Mouse (Mus musculus): ENCODE measurements around the gene Phactr1. TPM values are rescaled to one million over a fixed set of nuclear protein-coding genes. Genes with fewer than 3 reads are reported as not detected.
"Not testable (repeated sequence)": the region's sequence is repeated elsewhere in the genome, so short reads cannot be mapped to it uniquely, and the experiment has no call there.

The Phactr1 gene
- polyA plus RNA-seq, 1 experiment from 2014 or later, result 18.7 TPM

DNA sequence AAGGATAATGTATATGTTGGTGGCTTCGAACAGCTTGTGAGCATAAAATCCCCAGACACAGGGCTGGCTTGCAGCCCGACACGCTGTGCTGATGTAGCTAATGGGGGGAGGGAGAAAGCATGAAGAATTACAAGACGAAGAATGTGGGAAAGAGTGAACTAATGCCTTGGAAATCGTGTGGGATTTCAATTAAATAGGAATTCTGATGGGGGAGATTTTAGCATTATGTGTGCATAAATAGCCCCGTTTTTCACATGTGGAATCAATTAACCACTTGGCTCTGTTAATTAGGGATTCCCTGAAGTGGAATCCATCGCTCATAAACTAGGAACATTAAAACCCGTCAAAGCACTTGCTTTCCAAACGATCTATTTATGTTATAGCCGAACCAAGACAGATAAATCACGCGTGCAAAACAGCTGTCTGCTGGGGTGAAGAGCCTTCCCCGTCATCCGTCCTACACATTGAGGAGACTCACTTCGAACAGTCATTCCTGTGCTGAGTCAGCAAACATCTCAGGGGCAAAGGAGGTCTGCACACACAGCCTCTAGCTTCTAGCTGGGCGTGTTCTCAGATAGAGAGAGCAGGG, 254.2 kb downstream of the Phactr1 start:
- no peaks in the 10 kb centered on the region for H3K9me3 ChIP-seq (ENCODE audit: control insufficient read depth, low read length)
- H3K36me3 ChIP-seq (ENCODE audit: control insufficient read depth, insufficient read depth, low read length), result no peaks in the 10 kb centered on the region
- no peak overlapping the region for H3K27ac ChIP-seq (ENCODE audit: low read depth, low read length)
- no peaks in the 10 kb centered on the region for H3K27me3 ChIP-seq (ENCODE audit: control insufficient read depth, insufficient read depth, low read length)
- H3K4me2 ChIP-seq (replicated peaks; ENCODE audit: low read depth, low read length), result no peak overlapping the region
- DNase-seq (ENCODE audit: low spot score) (no peak), ATAC-seq (ENCODE audit: low FRiP score) (no peak)
- H3K9ac ChIP-seq (ENCODE audit: low read depth, low read length), result no peak overlapping the region
- H3K4me1 ChIP-seq (replicated peaks; ENCODE audit: control insufficient read depth, insufficient read depth, low read length), result no peaks in the 10 kb centered on the region
- 75% methylated on average over 16 of the region's 16 CpGs for WGBS
- H3K4me3 ChIP-seq (ENCODE audit: low read depth, low read length), result no peak overlapping the region

DNA sequence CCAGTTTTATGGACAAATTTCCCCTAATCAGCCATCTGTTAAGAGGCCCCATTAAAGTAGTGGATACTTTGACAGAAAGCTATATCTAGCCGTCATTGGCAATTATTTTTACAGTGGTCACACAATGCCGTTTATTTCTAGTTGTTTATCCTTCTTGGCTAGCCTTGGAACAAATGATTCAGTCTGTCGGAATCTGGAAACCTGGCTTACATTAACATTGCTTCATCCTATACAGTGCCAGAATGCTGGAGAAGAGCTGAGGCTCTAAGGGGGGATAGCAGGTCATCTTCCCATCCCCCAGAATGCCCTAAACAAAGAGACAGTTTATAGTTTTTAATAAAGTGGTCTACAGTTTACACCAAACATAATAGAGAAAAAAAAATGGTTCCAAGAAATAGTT, 257.4 kb downstream of the Phactr1 start:
- ATAC-seq (ENCODE audit: low FRiP score), result no peak
- H3K4me3 ChIP-seq (ENCODE audit: low read depth, low read length), result no peak overlapping the region
- no peaks in the 10 kb centered on the region for H3K4me1 ChIP-seq (replicated peaks; ENCODE audit: control insufficient read depth, insufficient read depth, low read length)
- H3K9me3 ChIP-seq (ENCODE audit: control insufficient read depth, low read length), result no peaks in the 10 kb centered on the region
- H3K27me3 ChIP-seq (ENCODE audit: control insufficient read depth, insufficient read depth, low read length), result no peaks in the 10 kb centered on the region
- WGBS, result 87% methylated on average over 3 of the region's 3 CpGs
- H3K4me2 ChIP-seq (replicated peaks; ENCODE audit: low read depth, low read length), result no peak overlapping the region
- DNase-seq (ENCODE audit: low spot score), result no peak
- no peak overlapping the region for H3K9ac ChIP-seq (ENCODE audit: low read depth, low read length)
- no peaks in the 10 kb centered on the region for H3K36me3 ChIP-seq (ENCODE audit: control insufficient read depth, insufficient read depth, low read length)
- H3K27ac ChIP-seq (ENCODE audit: low read depth, low read length), result no peak overlapping the region

DNA sequence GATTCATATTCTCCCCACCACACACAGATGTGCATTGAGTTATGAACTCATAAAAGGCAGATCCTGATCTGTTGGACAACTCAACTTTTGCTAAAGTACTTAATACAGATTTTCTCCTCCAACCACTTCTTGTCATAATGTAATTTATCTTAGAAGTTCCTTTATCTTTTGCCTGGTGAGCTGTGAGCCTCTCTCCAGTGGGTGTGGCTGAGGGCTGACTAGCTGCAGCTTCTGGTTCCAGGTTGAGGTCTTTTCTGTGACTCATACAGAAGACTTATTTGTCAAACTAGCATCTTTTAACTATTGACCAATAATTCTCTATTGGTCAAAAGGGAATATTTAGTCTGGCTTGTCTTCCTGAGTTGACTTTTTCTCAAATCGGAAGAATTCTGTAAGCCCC, 257.9 kb downstream of the Phactr1 start:
- H3K27me3 ChIP-seq (ENCODE audit: control insufficient read depth, insufficient read depth, low read length), result no peaks in the 10 kb centered on the region
- WGBS, result 94% methylated on average over 1 of the region's 1 CpGs
- H3K9ac ChIP-seq (ENCODE audit: low read depth, low read length), result no peak overlapping the region
- no peaks in the 10 kb centered on the region for H3K4me1 ChIP-seq (replicated peaks; ENCODE audit: control insufficient read depth, insufficient read depth, low read length)
- no peaks in the 10 kb centered on the region for H3K36me3 ChIP-seq (ENCODE audit: control insufficient read depth, insufficient read depth, low read length)
- H3K9me3 ChIP-seq (ENCODE audit: control insufficient read depth, low read length), result no peaks in the 10 kb centered on the region
- no peak for DNase-seq (ENCODE audit: low spot score)
- no peak overlapping the region for H3K27ac ChIP-seq (ENCODE audit: low read depth, low read length)
- H3K4me3 ChIP-seq (ENCODE audit: low read depth, low read length), result no peak overlapping the region
- no peak for ATAC-seq (ENCODE audit: low FRiP score)
- H3K4me2 ChIP-seq (replicated peaks; ENCODE audit: low read depth, low read length), result no peak overlapping the region

DNA sequence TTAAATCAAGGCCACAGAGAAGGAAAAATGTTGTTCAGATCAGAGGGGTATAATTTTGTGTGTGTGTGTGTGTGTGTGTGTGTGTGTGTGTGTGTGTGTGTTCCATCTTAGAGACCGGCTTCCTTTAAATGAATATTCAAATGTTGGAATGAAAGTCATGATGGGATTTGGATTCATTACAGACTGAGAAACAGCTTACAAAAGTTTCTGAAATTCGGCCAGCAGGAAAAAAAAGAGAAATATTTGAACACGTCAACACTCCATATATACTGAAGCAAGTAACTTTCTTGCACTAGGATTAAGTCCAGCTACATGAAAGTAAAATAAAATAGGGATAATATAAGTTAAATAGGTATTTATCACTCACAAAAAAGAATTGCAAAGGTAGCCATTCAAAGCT, 259.8 kb downstream of the Phactr1 start:
- no peak for DNase-seq (ENCODE audit: low spot score)

DNA sequence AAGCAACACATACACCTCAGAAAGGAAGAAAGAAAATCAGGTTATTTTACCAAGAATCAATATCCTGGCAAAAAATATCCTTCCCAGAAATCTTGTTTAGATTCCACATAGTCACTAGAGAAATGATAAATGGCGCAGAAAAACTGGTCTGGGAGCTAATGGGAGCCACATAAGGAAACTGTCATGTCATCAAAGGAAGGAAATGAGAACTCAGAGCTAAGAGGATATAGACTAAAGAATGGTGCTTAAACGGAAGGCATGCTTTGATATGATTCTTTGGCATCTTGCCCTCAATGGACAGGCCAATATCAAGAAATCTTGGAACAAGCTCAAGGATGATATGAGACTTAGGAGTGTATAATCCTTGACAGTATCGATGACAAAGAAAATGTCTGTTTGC, 263.7 kb downstream of the Phactr1 start:
- H3K4me2 ChIP-seq (replicated peaks; ENCODE audit: low read depth, low read length), result no peak overlapping the region
- no peak overlapping the region for H3K4me3 ChIP-seq (ENCODE audit: low read depth, low read length)
- 81% methylated on average over 3 of the region's 3 CpGs for WGBS
- H3K9me3 ChIP-seq (ENCODE audit: control insufficient read depth, low read length), result no peaks in the 10 kb centered on the region
- no peaks in the 10 kb centered on the region for H3K36me3 ChIP-seq (ENCODE audit: control insufficient read depth, insufficient read depth, low read length)
- H3K4me1 ChIP-seq (replicated peaks; ENCODE audit: control insufficient read depth, insufficient read depth, low read length), result no peaks in the 10 kb centered on the region
- H3K27me3 ChIP-seq (ENCODE audit: control insufficient read depth, insufficient read depth, low read length), result no peaks in the 10 kb centered on the region
- DNase-seq (ENCODE audit: low spot score) (no peak), ATAC-seq (ENCODE audit: low FRiP score) (no peak)
- H3K9ac ChIP-seq (ENCODE audit: low read depth, low read length), result no peak overlapping the region
- H3K27ac ChIP-seq (ENCODE audit: low read depth, low read length), result no peak overlapping the region

More for the DNA sequence above, 259.8 kb downstream of the Phactr1 start:
- Histone ChIP-seq H3K36me3 (ENCODE audit: control insufficient read depth, insufficient read depth, low read length) (no peaks in the 10 kb centered on the region), H3K27ac (ENCODE audit: low read depth, low read length) (no peak overlapping the region), H3K9ac (ENCODE audit: low read depth, low read length) (no peak overlapping the region), H3K4me2 (replicated peaks; ENCODE audit: low read depth, low read length) (no peak overlapping the region), H3K9me3 (ENCODE audit: control insufficient read depth, low read length) (no peaks in the 10 kb centered on the region), H3K27me3 (ENCODE audit: control insufficient read depth, insufficient read depth, low read length) (no peaks in the 10 kb centered on the region), H3K4me1 (replicated peaks; ENCODE audit: control insufficient read depth, insufficient read depth, low read length) (no peaks in the 10 kb centered on the region), H3K4me3 (ENCODE audit: low read depth, low read length) (no peak overlapping the region)
- ATAC-seq (ENCODE audit: low FRiP score), result no peak
- 89% methylated on average over 3 of the region's 3 CpGs for WGBS

DNA sequence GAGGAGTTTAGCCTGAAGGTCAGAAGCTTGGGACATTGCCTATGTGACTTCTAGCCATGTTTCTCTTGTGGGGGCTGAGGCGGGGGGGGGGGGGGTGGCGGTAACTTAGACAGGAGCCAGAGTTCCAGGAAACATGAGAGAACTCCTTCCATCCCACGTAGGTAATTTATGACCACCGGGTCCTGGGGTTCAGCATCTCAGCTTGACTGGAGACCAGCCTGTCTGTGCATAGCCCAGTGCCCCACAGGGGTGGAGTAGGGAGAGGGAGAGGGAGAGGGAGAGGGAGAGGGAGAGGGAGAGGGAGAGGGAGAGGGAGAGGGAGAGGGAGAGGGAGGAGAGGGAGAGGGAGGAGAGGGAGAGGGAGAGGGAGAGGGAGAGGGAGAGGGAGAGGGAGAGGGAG, 264.8 kb downstream of the Phactr1 start:
- ATAC-seq (ENCODE audit: low FRiP score); H3K4me2 ChIP-seq (replicated peaks; ENCODE audit: low read depth, low read length); H3K9me3 ChIP-seq (ENCODE audit: control insufficient read depth, low read length); H3K4me3 ChIP-seq (ENCODE audit: low read depth, low read length); H3K36me3 ChIP-seq (ENCODE audit: control insufficient read depth, insufficient read depth, low read length); H3K27me3 ChIP-seq (ENCODE audit: control insufficient read depth, insufficient read depth, low read length); DNase-seq (ENCODE audit: low spot score); H3K9ac ChIP-seq (ENCODE audit: low read depth, low read length); H3K27ac ChIP-seq (ENCODE audit: low read depth, low read length); H3K4me1 ChIP-seq (replicated peaks; ENCODE audit: control insufficient read depth, insufficient read depth, low read length): not testable (repeated sequence)
- WGBS, result 60% methylated on average over 3 of the region's 4 CpGs

DNA sequence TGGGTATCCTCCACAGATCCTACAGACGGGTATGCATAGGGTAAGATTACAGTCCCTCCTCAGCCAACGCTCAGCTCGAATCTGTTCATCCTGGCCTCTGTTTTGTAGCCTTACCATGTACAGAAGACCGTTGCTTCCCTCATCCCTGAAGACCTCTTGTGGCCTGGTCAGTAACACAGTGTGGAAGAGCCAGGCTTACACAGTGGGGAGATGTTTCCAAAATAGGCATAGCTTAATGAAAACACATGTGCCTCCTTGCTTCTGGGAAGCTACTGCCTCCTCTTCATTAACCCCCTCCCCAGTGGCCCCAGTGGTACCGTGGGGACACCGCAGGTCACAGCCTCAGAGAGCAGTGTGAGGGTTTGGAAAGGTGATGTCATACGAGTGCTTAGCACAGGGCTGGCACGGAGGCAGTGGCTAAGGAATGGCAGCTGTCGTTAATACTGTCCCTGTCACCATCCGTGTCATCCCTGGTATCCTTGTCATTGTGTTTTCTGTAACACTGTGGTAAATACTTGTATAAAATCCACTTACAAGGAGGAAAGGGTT, 268.4 kb downstream of the Phactr1 start:
- ATAC-seq (ENCODE audit: low FRiP score), result no peak
- H3K4me3 ChIP-seq (ENCODE audit: low read depth, low read length), result no peak overlapping the region
- H3K27me3 ChIP-seq (ENCODE audit: control insufficient read depth, insufficient read depth, low read length), result no peaks in the 10 kb centered on the region
- no peak for DNase-seq (ENCODE audit: low spot score)
- H3K9ac ChIP-seq (ENCODE audit: low read depth, low read length), result no peak overlapping the region
- H3K4me1 ChIP-seq (replicated peaks; ENCODE audit: control insufficient read depth, insufficient read depth, low read length), result no peaks in the 10 kb centered on the region
- H3K9me3 ChIP-seq (ENCODE audit: control insufficient read depth, low read length), result no peaks in the 10 kb centered on the region
- H3K36me3 ChIP-seq (ENCODE audit: control insufficient read depth, insufficient read depth, low read length), result no peaks in the 10 kb centered on the region
- no peak overlapping the region for H3K27ac ChIP-seq (ENCODE audit: low read depth, low read length)
- WGBS, result 82% methylated on average over 10 of the region's 10 CpGs
- no peak overlapping the region for H3K4me2 ChIP-seq (replicated peaks; ENCODE audit: low read depth, low read length)

DNA sequence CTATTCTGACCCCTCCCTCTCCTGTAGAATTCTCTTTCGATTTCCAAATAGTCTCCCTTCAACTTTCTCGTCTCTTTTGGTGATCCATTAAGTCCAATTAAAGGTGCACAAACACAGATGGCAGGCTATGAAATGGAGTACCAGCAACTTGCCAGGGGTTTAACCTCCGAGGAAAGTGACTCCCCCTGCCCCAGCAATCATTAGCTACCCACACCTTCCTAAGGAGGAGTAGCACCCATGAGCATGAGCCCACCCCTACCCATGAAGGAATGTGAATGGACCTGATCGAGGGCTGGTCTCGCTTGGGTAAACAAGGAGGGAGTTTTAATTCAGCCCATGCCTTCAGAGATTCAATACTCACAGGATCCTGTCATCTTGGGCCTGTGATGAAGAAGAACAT, 268.9 kb downstream of the Phactr1 start:
- Histone ChIP-seq H3K36me3 (ENCODE audit: control insufficient read depth, insufficient read depth, low read length) (no peaks in the 10 kb centered on the region), H3K27me3 (ENCODE audit: control insufficient read depth, insufficient read depth, low read length) (no peaks in the 10 kb centered on the region), H3K4me3 (ENCODE audit: low read depth, low read length) (no peak overlapping the region), H3K9me3 (ENCODE audit: control insufficient read depth, low read length) (no peaks in the 10 kb centered on the region), H3K27ac (ENCODE audit: low read depth, low read length) (no peak overlapping the region), H3K4me1 (replicated peaks; ENCODE audit: control insufficient read depth, insufficient read depth, low read length) (no peaks in the 10 kb centered on the region), H3K9ac (ENCODE audit: low read depth, low read length) (no peak overlapping the region), H3K4me2 (replicated peaks; ENCODE audit: low read depth, low read length) (no peak overlapping the region)
- 87% methylated on average over 5 of the region's 5 CpGs for WGBS
- DNase-seq (ENCODE audit: low spot score) (no peak), ATAC-seq (ENCODE audit: low FRiP score) (no peak)

DNA sequence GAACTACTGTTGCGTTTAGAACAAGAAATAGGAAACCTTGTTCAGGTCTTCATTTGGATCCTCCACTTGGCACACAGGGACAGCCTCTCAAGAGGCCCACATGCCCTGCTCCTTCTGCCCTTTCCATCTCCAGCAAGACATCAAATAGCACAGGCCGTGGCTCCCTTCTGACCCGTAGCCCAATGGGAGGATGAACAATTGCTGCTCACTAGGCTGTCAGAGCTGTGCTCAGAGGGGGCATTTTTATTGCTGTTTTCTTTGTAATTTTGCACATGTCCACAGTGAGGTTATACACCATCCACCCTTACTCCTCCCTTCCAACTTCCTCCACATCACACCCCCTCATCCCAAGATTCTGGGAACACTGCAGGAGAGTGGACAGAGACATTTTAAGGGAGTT, 269.6 kb downstream of the Phactr1 start:
- H3K4me3 ChIP-seq (ENCODE audit: low read depth, low read length), result no peak overlapping the region
- no peaks in the 10 kb centered on the region for H3K27me3 ChIP-seq (ENCODE audit: control insufficient read depth, insufficient read depth, low read length)
- DNase-seq (ENCODE audit: low spot score), result no peak
- 77% methylated on average over 3 of the region's 3 CpGs for WGBS
- no peaks in the 10 kb centered on the region for H3K36me3 ChIP-seq (ENCODE audit: control insufficient read depth, insufficient read depth, low read length)
- H3K9me3 ChIP-seq (ENCODE audit: control insufficient read depth, low read length), result no peaks in the 10 kb centered on the region
- H3K4me2 ChIP-seq (replicated peaks; ENCODE audit: low read depth, low read length), result no peak overlapping the region
- H3K4me1 ChIP-seq (replicated peaks; ENCODE audit: control insufficient read depth, insufficient read depth, low read length), result no peaks in the 10 kb centered on the region
- H3K27ac ChIP-seq (ENCODE audit: low read depth, low read length), result no peak overlapping the region
- no peak overlapping the region for H3K9ac ChIP-seq (ENCODE audit: low read depth, low read length)
- ATAC-seq (ENCODE audit: low FRiP score), result no peak
